Mouse (Mus musculus) liver, postnatal 0 days (tissue): ENCODE measurements around the gene Zfp451.

Experiments used
- CTCF ChIP-seq: sonication (generic); IDR thresholded peaks from 2 replicates; pipeline ENCODE4 v1.5.1; 2016; ENCODE audit warnings: antibody characterized with exemption, low read depth
- EP300 ChIP-seq: IDR thresholded peaks from 2 replicates; pipeline ENCODE4 v1.6.1; 2016; ENCODE audit warnings: antibody characterized with exemption, low read depth, mild to moderate bottlenecking

DNA sequence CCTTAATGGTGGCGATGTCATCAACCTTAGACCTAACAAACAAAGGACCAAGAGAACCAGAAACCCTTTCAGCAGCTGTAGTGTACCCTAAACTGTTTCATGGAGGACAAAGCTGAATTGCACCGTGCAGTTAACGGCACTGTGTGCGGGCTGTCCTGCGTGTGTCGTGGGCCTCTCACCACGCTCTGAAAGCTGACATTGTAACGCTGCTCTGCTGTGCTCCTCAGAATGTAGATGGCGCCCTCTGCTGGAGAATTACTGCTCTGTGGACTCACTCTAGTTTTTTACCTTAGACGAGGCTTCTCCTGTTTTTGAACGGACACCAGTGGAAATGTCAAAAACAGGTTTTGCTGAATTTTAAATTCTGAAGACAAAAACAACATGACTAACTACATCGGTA is 75.1 kb downstream of the Zfp451 start:
- TF ChIP-seq CTCF (peak; percentile 97), EP300 (no peak)
